Mouse (Mus musculus) heart, postnatal 0 days (tissue): Measurements from ENCODE around the gene Ccin. TPM values are rescaled to one million over a fixed set of nuclear protein-coding genes. Genes with fewer than 3 reads are reported as not detected.
A peak's percentile ranks its signal among the peaks of the same experiment; 100 is the strongest.

ENCODE experiments used
- ATAC-seq: fragments of 200-750 bp; cut with Nextera tagmentation; 2 replicates; pipeline ENCODE4 v1.8.0; 2017; ENCODE audit warnings: low read depth, moderate number of reproducible peaks, moderate library complexity; ENCODE audit not compliant: insufficient read depth
- DNase-seq: peaks from one replicate; pipeline ENCODE4 v3.0.0-alpha.2; 2016; ENCODE audit warnings: low spot score
- H3K27ac ChIP-seq: fragments of 300-500 bp; sonication (generic); 2 replicates; pipeline ENCODE4 v1.5.1; 2014; ENCODE audit warnings: low read depth, mild to moderate bottlenecking
- H3K27me3 ChIP-seq: fragments of 300-500 bp; sonication (generic); 2 replicates; pipeline ENCODE4 v1.6.1; 2014; ENCODE audit warnings: low read length, mixed read lengths; ENCODE audit not compliant: control insufficient read depth, insufficient read depth
- H3K36me3 ChIP-seq: fragments of 300-500 bp; sonication (generic); replicated peaks from 2 replicates; pipeline ENCODE4 v1.6.1; 2014; ENCODE audit warnings: low read length, mixed read lengths; ENCODE audit not compliant: control insufficient read depth, insufficient read depth
- H3K4me1 ChIP-seq: fragments of 300-500 bp; sonication (generic); 2 replicates; pipeline ENCODE4 v1.6.1; 2014; ENCODE audit warnings: antibody characterized with exemption; ENCODE audit not compliant: control insufficient read depth, insufficient read depth
- H3K4me2 ChIP-seq: fragments of 300-500 bp; sonication (generic); 2 replicates; pipeline ENCODE4 v1.6.1; 2014; ENCODE audit warnings: low read depth, mild to moderate bottlenecking, low read length, moderate library complexity
- H3K4me3 ChIP-seq: fragments of 300-500 bp; sonication (generic); 2 replicates; pipeline ENCODE4 v1.5.1; 2014; ENCODE audit warnings: low read depth, low read length
- H3K9ac ChIP-seq: fragments of 300-500 bp; sonication (generic); replicated peaks from 2 replicates; pipeline ENCODE4 v1.6.1; 2014; ENCODE audit warnings: low read depth, low read length, mixed read lengths
- H3K9me3 ChIP-seq: fragments of 300-500 bp; sonication (generic); replicated peaks from 2 replicates; pipeline ENCODE4 v1.6.1; 2016; ENCODE audit warnings: low read length; ENCODE audit not compliant: control insufficient read depth
- CTCF ChIP-seq: IDR thresholded peaks from 2 replicates; pipeline ENCODE4 v1.5.1; 2016; ENCODE audit warnings: antibody characterized with exemption, control low read depth, low read depth
- EP300 ChIP-seq: IDR thresholded peaks from 2 replicates; pipeline ENCODE4 v1.6.1; 2016; ENCODE audit warnings: antibody characterized with exemption, low read depth
- WGBS: fragments of 180-500 bp; shearing (Covaris S2); extraction: QIAGEN DNeasy Blood & Tissue Kit; methylation state at CpG from one replicate; pipeline ENCODE4 v1.1.7; 2014; 5-methylcytosine and 5-hydroxymethylcytosine counted together
- polyA plus RNA-seq: library from polyadenylated mRNA; unstranded; fragments of >200 nt; fragmentation: Nextera tagmentation; extraction: Ambion mirVana; gene quantifications from 2 replicates; pipeline ENCODE4 v1.2.1, GENCODE M21; 2015
- total RNA-seq: library from RNA; depleted of rRNA; stranded (reverse); fragments of >200 nt; gene quantifications from 2 replicates; pipeline ENCODE4 v1.2.3, GENCODE M21; 2014; ENCODE audit warnings: low replicate concordance

Gene Ccin
- total and polyA plus RNA-seq, 2 experiments from 2014 or later: not detected

DNA sequence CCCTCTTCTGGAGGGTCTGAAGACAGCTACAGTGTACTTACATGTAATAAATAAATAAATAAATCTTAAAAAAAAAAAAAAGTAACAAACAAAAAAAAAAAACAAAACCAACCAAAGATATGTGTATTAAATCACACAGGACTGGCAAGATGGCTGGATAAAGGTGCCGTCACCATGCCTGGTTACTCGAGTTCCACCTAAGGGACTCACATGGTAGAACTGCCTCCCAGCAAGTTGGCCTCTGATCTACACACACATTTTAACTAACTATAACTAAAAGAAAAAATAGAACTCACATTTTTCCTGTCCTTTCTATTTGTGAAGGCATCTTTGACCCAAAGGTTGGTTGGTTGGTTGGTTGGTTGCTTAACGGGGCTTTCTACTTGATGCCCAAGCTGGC lies 28.5 kb downstream of the Ccin start:
- Histone ChIP-seq H3K27ac (peak overlapping the region; percentile 91), H3K27me3 (no peaks in the 10 kb centered on the region), H3K4me1 (peaks cover 16% of the 10 kb centered on the region), H3K4me3 (peak overlapping the region; percentile 96), H3K36me3 (no peaks in the 10 kb centered on the region), H3K4me2 (peak overlapping the region; percentile 88), H3K9ac (peak overlapping the region; percentile 93), H3K9me3 (no peaks in the 10 kb centered on the region)
- 73% methylated on average over 3 of the region's 3 CpGs for WGBS
- no peak for ATAC-seq
- DNase-seq: no peak
- TF ChIP-seq CTCF (no peak), EP300 (no peak)

DNA sequence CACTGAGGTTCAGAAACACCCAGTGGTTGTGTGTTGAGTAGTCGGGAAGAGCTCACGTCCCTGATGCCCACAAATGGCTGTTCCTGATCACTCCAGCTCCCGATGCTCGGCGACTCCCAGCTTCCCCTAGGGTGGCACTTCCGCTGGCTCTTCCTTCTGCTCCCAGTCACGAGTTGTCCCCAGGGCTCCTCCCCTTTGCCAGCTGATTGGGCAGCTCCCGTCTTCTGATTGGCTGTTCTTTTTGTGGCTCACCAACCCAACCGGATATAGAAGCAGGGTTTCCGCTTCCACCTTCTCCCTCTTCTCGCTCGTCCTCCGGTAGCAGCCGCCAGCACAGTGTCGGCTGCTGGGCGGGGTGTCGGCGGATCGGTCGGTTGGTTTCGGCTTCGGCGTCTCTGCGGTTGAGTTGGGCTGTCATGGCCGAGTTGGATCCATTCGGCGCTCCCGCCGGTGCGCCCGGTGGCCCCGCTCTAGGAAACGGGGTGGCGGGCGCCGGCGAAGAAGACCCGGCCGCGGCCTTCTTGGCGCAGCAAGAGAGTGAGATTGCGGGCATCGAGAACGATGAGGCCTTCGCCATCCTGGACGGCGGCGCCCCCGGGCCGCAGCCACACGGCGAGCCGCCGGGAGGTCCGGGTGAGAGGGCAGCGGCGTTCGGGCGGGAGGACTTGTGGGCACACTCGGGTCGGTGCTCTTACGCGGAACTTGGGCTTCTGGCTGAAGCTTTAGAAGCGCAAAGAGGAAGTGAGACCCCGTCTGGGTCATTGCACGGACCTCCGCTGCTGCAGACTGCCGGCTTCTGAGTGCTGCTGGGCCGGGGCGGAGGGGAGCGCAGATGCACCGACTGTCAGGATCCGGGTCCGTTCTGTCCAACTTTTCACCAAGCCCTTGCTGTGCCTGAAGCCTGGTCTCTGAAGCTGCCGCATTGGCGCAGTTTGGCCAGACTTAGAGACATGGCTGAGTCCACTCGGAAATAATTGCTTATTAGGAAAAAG lies 29.4 kb downstream of the Ccin start:
- under 1% methylated on average over 77 of the region's 77 CpGs for WGBS
- TF ChIP-seq EP300 (0 out of 2 replicates have a peak, but pooled peaks have one; percentile 44), CTCF (no peak)
- Histone ChIP-seq H3K9me3 (no peaks in the 10 kb centered on the region), H3K9ac (peak overlapping the region; percentile 93), H3K4me2 (peak overlapping the region; percentile 88), H3K36me3 (no peaks in the 10 kb centered on the region), H3K27ac (peak overlapping the region; percentile 91), H3K27me3 (no peaks in the 10 kb centered on the region), H3K4me3 (peak overlapping the region; percentile 96), H3K4me1 (peaks cover 16% of the 10 kb centered on the region)
- peak; percentile 98 for ATAC-seq
- DNase-seq: peak; percentile 98

GRCm38 (mm10) chr4:44013391-44014070 lies 30.2 kb downstream of the Ccin start:
- TF ChIP-seq EP300 (no peak), CTCF (no peak)
- H3K4me1 ChIP-seq: peaks cover 16% of the 10 kb centered on the region
- peak overlapping the region; percentile 93 for H3K9ac ChIP-seq
- DNase-seq: no peak
- ATAC-seq: no peak
- no peaks in the 10 kb centered on the region for H3K9me3 ChIP-seq
- H3K27me3 ChIP-seq: no peaks in the 10 kb centered on the region
- 0 out of 2 replicates have a peak overlapping the region, but pooled peaks have one; percentile 91 for H3K27ac ChIP-seq
- H3K4me2 ChIP-seq: peak overlapping the region; percentile 88
- H3K4me3 ChIP-seq: peak overlapping the region; percentile 96
- H3K36me3 ChIP-seq: no peaks in the 10 kb centered on the region
- 19% methylated on average over 11 of the region's 11 CpGs for WGBS

- no peak for DNase-seq
- Histone ChIP-seq H3K9me3 (no peaks in the 10 kb centered on the region), H3K36me3 (peaks cover 25% of the 10 kb centered on the region), H3K9ac (no peak overlapping the region), H3K27ac (no peak overlapping the region), H3K4me2 (no peak overlapping the region), H3K27me3 (no peaks in the 10 kb centered on the region), H3K4me3 (no peak overlapping the region), H3K4me1 (peaks cover 16% of the 10 kb centered on the region)
- ATAC-seq: no peak
- no peak for TF ChIP-seq CTCF
- TF ChIP-seq EP300: no peak
- WGBS: 80% methylated on average over 4 of the region's 4 CpGs
Observed at GRCm38 (mm10) chr4:44016071-44016470, 32.8 kb downstream of the Ccin start.

GRCm38 (mm10) chr4:44016791-44017190 lies 33.5 kb downstream of the Ccin start:
- TF ChIP-seq CTCF (no peak), EP300 (no peak)
- no peak for ATAC-seq
- H3K4me3 ChIP-seq: no peak overlapping the region
- H3K27ac ChIP-seq: no peak overlapping the region
- peaks cover 32% of the 10 kb centered on the region for H3K36me3 ChIP-seq
- 88% methylated on average over 12 of the region's 12 CpGs for WGBS
- H3K4me2 ChIP-seq: no peak overlapping the region
- H3K27me3 ChIP-seq: no peaks in the 10 kb centered on the region
- H3K9me3 ChIP-seq: no peaks in the 10 kb centered on the region
- peaks cover 16% of the 10 kb centered on the region for H3K4me1 ChIP-seq
- no peak overlapping the region for H3K9ac ChIP-seq
- DNase-seq: no peak
